Comparison of ENCODE assay signal across 8 mouse cellular contexts in the genomic region with DNA sequence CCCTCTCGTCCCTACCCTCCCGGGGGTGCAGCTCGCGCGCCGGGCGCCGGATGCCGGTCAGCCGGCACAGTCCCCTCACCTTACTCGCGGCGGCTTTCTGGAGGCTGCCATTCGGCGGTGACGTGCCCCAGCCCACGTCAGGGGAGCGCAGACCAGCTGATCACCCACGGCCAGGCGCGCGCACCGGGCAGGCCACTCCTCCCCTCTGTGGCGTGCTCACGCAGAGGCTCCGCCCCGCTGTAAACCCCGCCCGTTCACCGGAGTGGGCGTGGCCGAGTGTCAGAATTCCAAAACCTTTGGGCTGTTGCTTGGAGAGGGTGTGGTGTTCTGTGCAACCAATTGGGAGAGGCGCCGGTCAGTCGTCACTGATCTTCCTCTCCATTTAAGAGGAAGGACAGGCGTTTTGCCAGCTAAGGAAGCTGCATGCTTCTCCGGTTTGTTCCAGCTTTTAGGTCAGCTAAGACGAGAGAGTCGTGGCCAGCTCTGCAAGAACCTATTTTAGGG. TPM values are rescaled to one million over a fixed set of nuclear protein-coding genes. Genes with fewer than 3 reads are reported as not detected.
DNase-seq lines count a peak whose midpoint lies in the region; ATAC-seq and TF ChIP-seq lines count a peak whose summit lies in the region.

No protein-coding gene starts in this region.

- H3K4me2 ChIP-seq in heart, embryonic 11.5 days = peak overlapping the region; percentile 86
- H3K4me2 ChIP-seq in kidney, embryonic 16.5 days (replicated peaks; ENCODE audit: low read depth, low read length) = peak overlapping the region; percentile 60
- peak overlapping the region; percentile 96 for H3K4me2 ChIP-seq in myocyte (ENCODE audit: low read depth)

- TF ChIP-seq POLR2A in bone marrow macrophage, adult 2 months (IDR thresholded peaks at IDR 0.05; ENCODE audit: borderline replicate concordance, low read depth, low read length) = peak; percentile 96
- peak; percentile 84 for TF ChIP-seq POLR2A in embryonic fibroblast, embryonic 13.5 days (IDR thresholded peaks at IDR 0.05; ENCODE audit: low read depth, low read length)
- TF ChIP-seq POLR2A in liver, adult 2 months (IDR thresholded peaks at IDR 0.05; ENCODE audit: extremely low read depth, insufficient read depth, low read length) = peak; percentile 73; the same call in 1 of the 2 replicates
- TF ChIP-seq POLR2A in myocyte (IDR thresholded peaks at IDR 0.05; ENCODE audit: insufficient read length, low read depth) = peak; percentile 78

- DNase-seq in A20 (ENCODE audit: low read depth, low spot score) = peak; percentile 90
- DNase-seq in liver, adult 2 months (ENCODE audit: extremely low read depth, low read depth, low spot score) = peak; percentile 93
- peak; percentile 91 for DNase-seq in splenic B cell, adult 2 months (ENCODE audit: low read depth, low spot score)

- ATAC-seq in heart, embryonic 11.5 days (replicated peaks; ENCODE audit: insufficient number of reproducible peaks, low FRiP score, low TSS enrichment) = peak; percentile 97
- ATAC-seq in kidney, embryonic 16.5 days (ENCODE audit: low FRiP score, low TSS enrichment) = peak; percentile 97

- H3K79me2 ChIP-seq in liver, adult 2 months (ENCODE audit: control insufficient read depth, insufficient read depth, low read length) = peaks cover 25% of the 10 kb centered on the region; the same call in 1 of the 2 replicates
- peaks cover 44% of the 10 kb centered on the region for H3K79me2 ChIP-seq in myocyte (ENCODE audit: control insufficient read depth, insufficient read depth)

- H3K27me3 ChIP-seq in heart, embryonic 11.5 days (ENCODE audit: control insufficient read depth, insufficient read depth, low read length) = no peaks in the 10 kb centered on the region
- no peaks in the 10 kb centered on the region for H3K27me3 ChIP-seq in kidney, embryonic 16.5 days (ENCODE audit: insufficient read depth, low read length)
- no peaks in the 10 kb centered on the region for H3K27me3 ChIP-seq in liver, adult 2 months (ENCODE audit: control insufficient read depth, insufficient read depth, low read length)
- no peaks in the 10 kb centered on the region for H3K27me3 ChIP-seq in myocyte (ENCODE audit: control insufficient read depth, insufficient read depth, insufficient read length)
- H3K27me3 ChIP-seq in splenic B cell, adult 2 months (ENCODE audit: control insufficient read depth, insufficient read depth, low read length, poor library complexity, severe bottlenecking) = no peaks in the 10 kb centered on the region

- H3K4me3 ChIP-seq in bone marrow macrophage, adult 2 months (ENCODE audit: insufficient read depth, low read length) = peak overlapping the region; percentile 78
- peak overlapping the region; percentile 62 for H3K4me3 ChIP-seq in embryonic fibroblast, embryonic 13.5 days (ENCODE audit: insufficient read depth, low read length)
- H3K4me3 ChIP-seq in heart, embryonic 11.5 days (ENCODE audit: low read depth, low read length) = peak overlapping the region; percentile 77
- peak overlapping the region; percentile 95 for H3K4me3 ChIP-seq in kidney, embryonic 16.5 days (ENCODE audit: low read length)
- peak overlapping the region; percentile 89 for H3K4me3 ChIP-seq in liver, adult 2 months (ENCODE audit: insufficient read depth, low read depth, low read length)
- peak overlapping the region; percentile 50 for H3K4me3 ChIP-seq in myocyte

- under 1% methylated on average over 36 of the region's 39 CpGs for WGBS in heart, embryonic 11.5 days (ENCODE audit: insufficient replicate concordance)
- WGBS in kidney, embryonic 16.5 days = under 1% methylated on average over 39 of the region's 39 CpGs
- WGBS in liver, adult 2 months = under 1% methylated on average over 39 of the region's 39 CpGs

- no peaks in the 10 kb centered on the region for H3K9me3 ChIP-seq in heart, embryonic 11.5 days (replicated peaks; ENCODE audit: control insufficient read depth, low read length)
- H3K9me3 ChIP-seq in kidney, embryonic 16.5 days (ENCODE audit: low read length) = no peaks in the 10 kb centered on the region

- peak overlapping the region; percentile 76 for H3ac ChIP-seq in myocyte (ENCODE audit: control insufficient read depth, insufficient read length)

- no peak for TF ChIP-seq CTCF in bone marrow macrophage, adult 2 months (IDR thresholded peaks at IDR 0.05; ENCODE audit: low read depth, low read length)
- TF ChIP-seq CTCF in embryonic fibroblast, embryonic 13.5 days (IDR thresholded peaks at IDR 0.05; ENCODE audit: borderline replicate concordance, insufficient read depth, low read length) = no peak
- TF ChIP-seq CTCF in liver, adult 2 months (IDR thresholded peaks at IDR 0.05; ENCODE audit: low read depth, low read length) = no peak

- peak overlapping the region; percentile 41 for H3K27ac ChIP-seq in bone marrow macrophage, adult 2 months (ENCODE audit: insufficient read depth, low read depth, low read length)
- peak overlapping the region; percentile 77 for H3K27ac ChIP-seq in embryonic fibroblast, embryonic 13.5 days (ENCODE audit: insufficient read depth, low read length)
- H3K27ac ChIP-seq in heart, embryonic 11.5 days (ENCODE audit: low read depth, low read length) = peak overlapping the region; percentile 88
- peak overlapping the region; percentile 91 for H3K27ac ChIP-seq in kidney, embryonic 16.5 days (ENCODE audit: low read length)
- H3K27ac ChIP-seq in liver, adult 2 months (replicated peaks; ENCODE audit: insufficient read depth, low read depth, low read length) = peak overlapping the region; percentile 56

- H3K36me3 ChIP-seq in heart, embryonic 11.5 days (ENCODE audit: control insufficient read depth, insufficient read depth, low read length) = no peaks in the 10 kb centered on the region
- 0 out of 2 replicates have a peak, but pooled peaks cover 6% of the 10 kb centered on the region for H3K36me3 ChIP-seq in kidney, embryonic 16.5 days (ENCODE audit: insufficient read depth, low read length)
- H3K36me3 ChIP-seq in liver, adult 2 months (ENCODE audit: control insufficient read depth, insufficient read depth, low read length) = no peaks in the 10 kb centered on the region
- H3K36me3 ChIP-seq in myocyte (ENCODE audit: control insufficient read depth, insufficient read depth) = no peaks in the 10 kb centered on the region
- no peaks in the 10 kb centered on the region for H3K36me3 ChIP-seq in splenic B cell, adult 2 months (ENCODE audit: control insufficient read depth, insufficient read depth, low read length, poor library complexity, severe bottlenecking)

- H3K4me1 ChIP-seq in bone marrow macrophage, adult 2 months (ENCODE audit: control insufficient read depth, insufficient read depth, low read length) = peaks cover 13% of the 10 kb centered on the region
- peaks cover 8% of the 10 kb centered on the region for H3K4me1 ChIP-seq in embryonic fibroblast, embryonic 13.5 days (ENCODE audit: control insufficient read depth, insufficient read depth, low read length)
- peaks cover 27% of the 10 kb centered on the region for H3K4me1 ChIP-seq in heart, embryonic 11.5 days (ENCODE audit: control insufficient read depth, insufficient read depth, low read length)
- peaks cover 26% of the 10 kb centered on the region for H3K4me1 ChIP-seq in kidney, embryonic 16.5 days (ENCODE audit: insufficient read depth, low read length)
- peaks cover 7% of the 10 kb centered on the region for H3K4me1 ChIP-seq in liver, adult 2 months (ENCODE audit: control insufficient read depth, insufficient read depth, low read length)

- H3K9ac ChIP-seq in heart, embryonic 11.5 days (ENCODE audit: low read depth, low read length) = peak overlapping the region; percentile 90
- peak overlapping the region; percentile 97 for H3K9ac ChIP-seq in kidney, embryonic 16.5 days (replicated peaks; ENCODE audit: low read length)
- H3K9ac ChIP-seq in liver, adult 2 months (ENCODE audit: low read depth, low read length) = peak overlapping the region; percentile 95

TF ChIP-seq in myocyte, 11 proteins besides CTCF, POLR2A, EP300 and RAD21:
- peak; percentile 43 for TF ChIP-seq USF1 (IDR thresholded peaks at IDR 0.05; ENCODE audit: low read depth)
- no peak for TF ChIP-seq TCF12 (IDR thresholded peaks at IDR 0.05; ENCODE audit: insufficient read depth, poor library complexity, severe bottlenecking)
- TF ChIP-seq MYOG (IDR thresholded peaks at IDR 0.05; ENCODE audit: control insufficient read depth in 1 of 3, insufficient read depth in 1 of 3, insufficient read length in 2 of 3, low read depth in 2 of 3) = peak in 2 of 3 experiments; percentile 23 to 55
- no peak for TF ChIP-seq CEBPB (IDR thresholded peaks at IDR 0.05; ENCODE audit: insufficient read depth, poor library complexity, severe bottlenecking)
- peak; percentile 89 for TF ChIP-seq POLR2AphosphoS2 (IDR thresholded peaks at IDR 0.05; ENCODE audit: insufficient read length, low read depth)
- TF ChIP-seq SRF (IDR thresholded peaks at IDR 0.05; ENCODE audit: control insufficient read depth, insufficient read length, low read depth) = peak; percentile 70
- TF ChIP-seq E2F4 (IDR thresholded peaks at IDR 0.05; ENCODE audit: insufficient read depth) = no peak
- no peak for TF ChIP-seq TCF3 (IDR thresholded peaks at IDR 0.05; ENCODE audit: insufficient read length, low read depth)
- TF ChIP-seq MAX (IDR thresholded peaks at IDR 0.05; ENCODE audit: low read depth) = peak; percentile 4
- no peak for TF ChIP-seq REST (IDR thresholded peaks at IDR 0.05; ENCODE audit: insufficient read depth, insufficient read length)
- TF ChIP-seq MYOD1 (IDR thresholded peaks at IDR 0.05; ENCODE audit: control insufficient read depth in 1 of 3, insufficient read length in 2 of 3, low read depth in 2 of 3) = peak in 2 of 3 experiments; percentile 9 to 55

RNA-seq across cellular contexts. Expression of a gene that starts 1.5 kb away (rescaled TPM):
- polyA plus RNA-seq in bone marrow macrophage, adult 2 months (2012; ENCODE audit: insufficient read depth, insufficient read length, missing spikeins) = 37.4 and 39.9 TPM in 2 replicates
- polyA plus RNA-seq in embryonic fibroblast, embryonic 13.5 days (2011; ENCODE audit: insufficient read length, low read depth, missing spikeins) = 92.1 and 102 TPM in 2 replicates
- polyA plus RNA-seq in heart, embryonic 11.5 days (2014; fragmentation: Nextera tagmentation; extraction: Ambion mirVana) = 180 and 211 TPM in 2 replicates
- 166 and 167 TPM in 2 replicates for polyA plus RNA-seq in kidney, embryonic 16.5 days (2015; fragmentation: Nextera tagmentation; extraction: Ambion mirVana)
- total RNA-seq in liver, adult 2 months (2014; rRNA removed) = 38.3 and 38.4 TPM in 2 replicates
- polyA plus RNA-seq in liver, adult 2 months (2012; rRNA removed) = 37.1 and 38.8 TPM in 2 replicates
- 172 TPM for polyA plus RNA-seq in myocyte (2012; fragmentation: generic; extraction: Trizol)

Comparison
In these comparisons a context has a peak if more than half of its experiments do, and no peak if none do; other contexts are left out.
1. Peak in every context shown above with its lines: DNase-seq, ATAC-seq, H3K4me3 ChIP-seq and H3K27ac ChIP-seq.
2. H3K27ac ChIP-seq: peak in every context shown above with its lines; median percentile 91 in kidney, embryonic 16.5 days; 88 in heart, embryonic 11.5 days; 77 in embryonic fibroblast, embryonic 13.5 days; 56 in liver, adult 2 months; 41 in bone marrow macrophage, adult 2 months.